Mouse (Mus musculus) intestine, embryonic 15.5 days (tissue): ENCODE measurements around the gene Kif5c. TPM values are rescaled to one million over a fixed set of nuclear protein-coding genes. Genes with fewer than 3 reads are reported as not detected.

Experiments used
- ATAC-seq: fragments of 200-750 bp; cut with Nextera tagmentation; 2 replicates; pipeline ENCODE4 v1.8.0; 2017; ENCODE audit warnings: moderate TSS enrichment, moderate library complexity
- H3K27ac ChIP-seq: fragments of 300-500 bp; sonication (generic); 2 replicates; pipeline ENCODE4 v1.5.1; 2015; ENCODE audit warnings: mild to moderate bottlenecking, inconsistent platforms
- H3K27me3 ChIP-seq: fragments of 300-500 bp; sonication (generic); replicated peaks from 2 replicates; pipeline ENCODE4 v1.6.1; 2015; ENCODE audit warnings: inconsistent platforms
- H3K36me3 ChIP-seq: fragments of 300-500 bp; sonication (generic); 2 replicates; pipeline ENCODE4 v1.6.1; 2015; ENCODE audit warnings: inconsistent platforms
- H3K4me1 ChIP-seq: fragments of 300-500 bp; sonication (generic); replicated peaks from 2 replicates; pipeline ENCODE4 v1.6.1; 2015; ENCODE audit warnings: inconsistent platforms
- H3K4me2 ChIP-seq: fragments of 300-500 bp; sonication (generic); replicated peaks from 2 replicates; pipeline ENCODE4 v1.6.1; 2015; ENCODE audit warnings: mild to moderate bottlenecking, inconsistent platforms
- H3K4me3 ChIP-seq: fragments of 300-500 bp; sonication (generic); replicated peaks from 2 replicates; pipeline ENCODE4 v1.5.1; 2015; ENCODE audit warnings: inconsistent platforms
- H3K9ac ChIP-seq: fragments of 300-500 bp; sonication (generic); 2 replicates; pipeline ENCODE4 v1.6.1; 2015; ENCODE audit warnings: inconsistent platforms
- H3K9me3 ChIP-seq: fragments of 300-500 bp; sonication (generic); 2 replicates; pipeline ENCODE4 v1.6.1; 2016; ENCODE audit warnings: inconsistent platforms
- WGBS: fragments of 180-500 bp; shearing (Covaris S2); methylation state at CpG from one replicate; pipeline ENCODE4 v1.1.7; 2015; 5-methylcytosine and 5-hydroxymethylcytosine counted together
- polyA plus RNA-seq: library from polyadenylated mRNA; unstranded; fragments of >200 nt; fragmentation: Nextera tagmentation; extraction: Ambion mirVana; gene quantifications from 2 replicates; pipeline ENCODE4 v1.2.1, GENCODE M21; 2015

Gene Kif5c
- polyA plus RNA-seq, 1 experiment from 2014 or later: 8.2 TPM

- Histone ChIP-seq H3K4me2 (no peak overlapping the region), H3K27me3 (0 out of 2 replicates have a peak, but pooled peaks cover 3% of the 10 kb centered on the region), H3K9me3 (no peaks in the 10 kb centered on the region), H3K36me3 (no peaks in the 10 kb centered on the region), H3K9ac (no peak overlapping the region), H3K27ac (no peak overlapping the region), H3K4me1 (0 out of 2 replicates have a peak, but pooled peaks cover 3% of the 10 kb centered on the region), H3K4me3 (no peak overlapping the region)
- ATAC-seq: no peak
- 90% methylated on average over 18 of the region's 18 CpGs for WGBS
Measured at GRCm38 (mm10) chr2:49717437-49718116, 98.5 kb downstream of the Kif5c start.

- 48% methylated on average over 3 of the region's 3 CpGs for WGBS
Measured at GRCm38 (mm10) chr2:49718492-49718891, 99.4 kb downstream of the Kif5c start.

GRCm38 (mm10) chr2:49718935-49719850 lies 100.1 kb downstream of the Kif5c start:
- Histone ChIP-seq H3K4me3 (no peak overlapping the region), H3K4me1 (0 out of 2 replicates have a peak, but pooled peaks cover 3% of the 10 kb centered on the region), H3K4me2 (no peak overlapping the region), H3K27ac (no peak overlapping the region), H3K27me3 (0 out of 2 replicates have a peak, but pooled peaks cover 3% of the 10 kb centered on the region), H3K9me3 (no peaks in the 10 kb centered on the region), H3K9ac (no peak overlapping the region), H3K36me3 (no peaks in the 10 kb centered on the region)
- 51% methylated on average over 8 of the region's 8 CpGs for WGBS
- no peak for ATAC-seq

More at GRCm38 (mm10) chr2:49718492-49718891, 99.4 kb downstream of the Kif5c start:
- no peak overlapping the region for H3K4me3 ChIP-seq
- H3K4me1 ChIP-seq: 0 out of 2 replicates have a peak, but pooled peaks cover 3% of the 10 kb centered on the region
- no peak for ATAC-seq
- no peaks in the 10 kb centered on the region for H3K9me3 ChIP-seq
- H3K9ac ChIP-seq: no peak overlapping the region
- H3K27ac ChIP-seq: no peak overlapping the region
- H3K27me3 ChIP-seq: 0 out of 2 replicates have a peak, but pooled peaks cover 3% of the 10 kb centered on the region
- no peaks in the 10 kb centered on the region for H3K36me3 ChIP-seq
- no peak overlapping the region for H3K4me2 ChIP-seq

- 0 out of 2 replicates have a peak, but pooled peaks have one; percentile 25 for ATAC-seq
- 0 out of 2 replicates have a peak overlapping the region, but pooled peaks have one; percentile 22 for H3K4me2 ChIP-seq
- WGBS: 2% methylated on average over 6 of the region's 6 CpGs
- no peaks in the 10 kb centered on the region for H3K36me3 ChIP-seq
- 0 out of 2 replicates have a peak overlapping the region, but pooled peaks have one; percentile 13 for H3K27ac ChIP-seq
- no peak overlapping the region for H3K4me3 ChIP-seq
- no peak overlapping the region for H3K9ac ChIP-seq
- 0 out of 2 replicates have a peak, but pooled peaks cover 3% of the 10 kb centered on the region for H3K27me3 ChIP-seq
- 0 out of 2 replicates have a peak, but pooled peaks cover 3% of the 10 kb centered on the region for H3K4me1 ChIP-seq
- no peaks in the 10 kb centered on the region for H3K9me3 ChIP-seq
Measured at GRCm38 (mm10) chr2:49719854-49720253, 100.8 kb downstream of the Kif5c start.

- Histone ChIP-seq H3K27me3 (0 out of 2 replicates have a peak, but pooled peaks cover 3% of the 10 kb centered on the region), H3K4me2 (0 out of 2 replicates have a peak overlapping the region, but pooled peaks have one; percentile 22), H3K4me3 (no peak overlapping the region), H3K4me1 (0 out of 2 replicates have a peak, but pooled peaks cover 3% of the 10 kb centered on the region), H3K9me3 (no peaks in the 10 kb centered on the region), H3K36me3 (no peaks in the 10 kb centered on the region), H3K9ac (no peak overlapping the region), H3K27ac (0 out of 2 replicates have a peak overlapping the region, but pooled peaks have one; percentile 13)
- 34% methylated on average over 9 of the region's 9 CpGs for WGBS
- ATAC-seq: no peak
Measured at GRCm38 (mm10) chr2:49720343-49720742, 101.2 kb downstream of the Kif5c start.

- no peak overlapping the region for H3K4me2 ChIP-seq
- H3K27me3 ChIP-seq: 0 out of 2 replicates have a peak, but pooled peaks cover 3% of the 10 kb centered on the region
- H3K9ac ChIP-seq: no peak overlapping the region
- no peaks in the 10 kb centered on the region for H3K36me3 ChIP-seq
- H3K4me1 ChIP-seq: 0 out of 2 replicates have a peak, but pooled peaks cover 3% of the 10 kb centered on the region
- WGBS: 58% methylated on average over 9 of the region's 9 CpGs
- no peak overlapping the region for H3K4me3 ChIP-seq
- H3K27ac ChIP-seq: no peak overlapping the region
- no peaks in the 10 kb centered on the region for H3K9me3 ChIP-seq
- ATAC-seq: no peak
Measured at GRCm38 (mm10) chr2:49722331-49722730, 103.2 kb downstream of the Kif5c start.

- no peak overlapping the region for H3K4me3 ChIP-seq
Measured at GRCm38 (mm10) chr2:49722983-49723382, 103.9 kb downstream of the Kif5c start.

GRCm38 (mm10) chr2:49726672-49727071 lies 107.6 kb downstream of the Kif5c start:
- H3K4me3 ChIP-seq: no peak overlapping the region
- H3K4me2 ChIP-seq: no peak overlapping the region
- no peaks in the 10 kb centered on the region for H3K9me3 ChIP-seq
- H3K36me3 ChIP-seq: no peaks in the 10 kb centered on the region
- H3K27ac ChIP-seq: no peak overlapping the region
- WGBS: 86% methylated on average over 11 of the region's 11 CpGs
- no peaks in the 10 kb centered on the region for H3K27me3 ChIP-seq
- ATAC-seq: no peak
- H3K4me1 ChIP-seq: no peaks in the 10 kb centered on the region
- no peak overlapping the region for H3K9ac ChIP-seq

More at GRCm38 (mm10) chr2:49722983-49723382, 103.9 kb downstream of the Kif5c start:
- no peak overlapping the region for H3K9ac ChIP-seq
- H3K36me3 ChIP-seq: no peaks in the 10 kb centered on the region
- H3K27me3 ChIP-seq: 0 out of 2 replicates have a peak, but pooled peaks cover 3% of the 10 kb centered on the region
- no peak overlapping the region for H3K4me2 ChIP-seq
- H3K9me3 ChIP-seq: no peaks in the 10 kb centered on the region
- no peak overlapping the region for H3K27ac ChIP-seq
- WGBS: 72% methylated on average over 13 of the region's 13 CpGs
- no peak for ATAC-seq
- H3K4me1 ChIP-seq: 0 out of 2 replicates have a peak, but pooled peaks cover 3% of the 10 kb centered on the region

GRCm38 (mm10) chr2:49727199-49727598 lies 108.1 kb downstream of the Kif5c start:
- WGBS: 8% methylated on average over 7 of the region's 7 CpGs
- Histone ChIP-seq H3K4me2 (no peak overlapping the region), H3K9me3 (no peaks in the 10 kb centered on the region), H3K9ac (no peak overlapping the region), H3K27ac (no peak overlapping the region), H3K27me3 (no peaks in the 10 kb centered on the region), H3K36me3 (no peaks in the 10 kb centered on the region), H3K4me1 (no peaks in the 10 kb centered on the region), H3K4me3 (no peak overlapping the region)
- peak; percentile 77 for ATAC-seq

GRCm38 (mm10) chr2:49727686-49728085 lies 108.6 kb downstream of the Kif5c start:
- Histone ChIP-seq H3K27ac (no peak overlapping the region), H3K27me3 (no peaks in the 10 kb centered on the region), H3K9me3 (no peaks in the 10 kb centered on the region), H3K4me1 (no peaks in the 10 kb centered on the region), H3K36me3 (no peaks in the 10 kb centered on the region), H3K4me2 (no peak overlapping the region), H3K4me3 (no peak overlapping the region), H3K9ac (no peak overlapping the region)
- WGBS: 64% methylated on average over 4 of the region's 4 CpGs
- ATAC-seq: no peak

- Histone ChIP-seq H3K4me1 (no peaks in the 10 kb centered on the region), H3K9ac (no peak overlapping the region), H3K4me3 (no peak overlapping the region), H3K27ac (no peak overlapping the region), H3K27me3 (no peaks in the 10 kb centered on the region), H3K36me3 (no peaks in the 10 kb centered on the region), H3K4me2 (no peak overlapping the region), H3K9me3 (no peaks in the 10 kb centered on the region)
- ATAC-seq: no peak
- WGBS: 81% methylated on average over 10 of the region's 10 CpGs
Measured at GRCm38 (mm10) chr2:49728896-49729610, 110.0 kb downstream of the Kif5c start.
